Mouse (Mus musculus) CH12.LX (cell line): ENCODE results near the gene 4930426L09Rik.

Experiments used
- CTCF ChIP-seq, 2 experiments: IDR thresholded peaks in 1 of 2; conservative IDR thresholded peaks in 1 of 2; 2 replicates each; pipeline ENCODE4 v1.5.1; 2011 to 2012; ENCODE audit warnings: low read depth in 2 of 2, low read length in 2 of 2, improper control_type of control experiment in 1 of 2, inconsistent platforms in 1 of 2, mild to moderate bottlenecking in 1 of 2, moderate library complexity in 1 of 2
- NRF1 ChIP-seq: IDR thresholded peaks from 2 replicates; pipeline ENCODE4 v1.6.1; 2014; ENCODE audit warnings: low read depth, mild to moderate bottlenecking, inconsistent platforms, low read length, improper control_type of control experiment, moderate library complexity
- POLR2A ChIP-seq: IDR thresholded peaks from 2 replicates; pipeline ENCODE4 v1.6.1; 2011; ENCODE audit warnings: low read depth, mild to moderate bottlenecking, improper control_type of control experiment, low read length
- TBP ChIP-seq: conservative IDR thresholded peaks from 2 replicates; pipeline ENCODE4 v1.6.1; 2011; ENCODE audit warnings: low read depth, low read length, improper control_type of control experiment
- USF1 ChIP-seq: IDR thresholded peaks from 2 replicates; pipeline ENCODE4 v1.6.1; 2014; ENCODE audit warnings: low read depth, mild to moderate bottlenecking, inconsistent platforms, low read length, improper control_type of control experiment

- TF ChIP-seq USF1 (no peak), POLR2A (no peak), NRF1 (no peak), CTCF (conservative IDR thresholded peaks at IDR 0.05 in 1 of 2, IDR thresholded peaks at IDR 0.05 in 1 of 2; ENCODE audit: low read depth in 2 of 2, low read length in 2 of 2) (peak in 1 of 2 experiments; percentile 33; a peak in 2 of 4 replicates), TBP (no peak)
Measured at GRCm38 (mm10) chr2:18988885-18989284, 9.3 kb upstream of the 4930426L09Rik start.
